Mouse (Mus musculus) lung, postnatal 0 days (tissue): ENCODE data around the gene Srebf2.

Experiments used
- CTCF ChIP-seq: IDR thresholded peaks from 2 replicates; pipeline ENCODE4 v1.5.1; 2016; ENCODE audit warnings: antibody characterized with exemption, mild to moderate bottlenecking
- EP300 ChIP-seq: IDR thresholded peaks from 2 replicates; pipeline ENCODE4 v1.6.1; 2016; ENCODE audit warnings: antibody characterized with exemption, mild to moderate bottlenecking, control low read depth

DNA sequence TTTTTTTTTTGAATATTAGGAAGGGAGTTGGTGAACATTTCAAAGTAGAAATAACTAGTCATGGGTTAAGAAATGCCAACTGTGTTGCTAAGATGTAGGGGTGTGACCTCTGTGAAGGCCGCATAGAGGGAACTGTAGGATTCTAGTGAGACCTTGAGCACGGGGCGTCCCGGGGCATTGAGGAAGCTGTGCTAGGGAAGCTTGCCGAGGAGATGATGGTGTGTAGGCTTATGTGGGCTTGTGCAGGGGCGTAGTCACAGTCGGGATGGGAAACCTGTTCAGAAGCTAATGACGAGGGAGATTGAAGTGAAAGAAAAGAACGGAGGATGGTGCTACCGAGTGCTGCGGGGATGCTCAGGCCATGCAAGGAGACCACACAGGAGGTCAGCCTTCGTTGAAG lies 5.0 kb downstream of the Srebf2 start:
- TF ChIP-seq EP300: no peak
- TF ChIP-seq CTCF: no peak
